In genomic region chr2:157559858-157560257, GRCm38 (mm10) we compare ENCODE assay signal across 7 mouse cellular contexts. TPM values are rescaled to one million over a fixed set of nuclear protein-coding genes. Genes with fewer than 3 reads are reported as not detected.
DNase-seq lines count a peak whose midpoint lies in the region; ATAC-seq lines count a peak whose summit lies in the region.

Nnat (plus strand) TSS chr2:157560078.

- H3K4me3 ChIP-seq in lung, embryonic 15.5 days = peak within 1 kb of the TSS; percentile 50
- H3K4me3 ChIP-seq in forebrain, embryonic 15.5 days = peak within 1 kb of the TSS; percentile 60
- peak within 1 kb of the TSS; percentile 57 for H3K4me3 ChIP-seq in midbrain, embryonic 12.5 days

- peak within 1 kb of the TSS; percentile 72 for H3K27ac ChIP-seq in lung, embryonic 15.5 days
- H3K27ac ChIP-seq in forebrain, embryonic 15.5 days (replicated peaks) = peak within 1 kb of the TSS; percentile 93
- H3K27ac ChIP-seq in midbrain, embryonic 12.5 days (replicated peaks) = peak within 1 kb of the TSS; percentile 87

- WGBS in lung, embryonic 15.5 days = 49% methylated on average over 27 of the region's 27 CpGs
- 51% methylated on average over 27 of the region's 27 CpGs for WGBS in forebrain, embryonic 15.5 days
- 62% methylated on average over 27 of the region's 27 CpGs for WGBS in midbrain, embryonic 12.5 days

- peak within 1 kb of the TSS; percentile 69 for H3K4me2 ChIP-seq in lung, embryonic 15.5 days
- H3K4me2 ChIP-seq in forebrain, embryonic 15.5 days (replicated peaks) = peak within 1 kb of the TSS; percentile 51
- peak within 1 kb of the TSS; percentile 79 for H3K4me2 ChIP-seq in midbrain, embryonic 12.5 days (replicated peaks)

- H3K4me1 ChIP-seq in lung, embryonic 15.5 days = peaks cover 34% of the 10 kb centered on the region
- peaks cover 38% of the 10 kb centered on the region for H3K4me1 ChIP-seq in forebrain, embryonic 15.5 days
- H3K4me1 ChIP-seq in midbrain, embryonic 12.5 days = peaks cover 39% of the 10 kb centered on the region

- no peak for DNase-seq in lung, postnatal 36 days
- DNase-seq in brain, embryonic 18.5 days (ENCODE audit: low read depth, low spot score) = peak; percentile 80
- peak; percentile 47 to 59 for DNase-seq in layer of hippocampus, postnatal 36 days
- DNase-seq in yolk sac, embryonic 10.5 days (ENCODE audit: low spot score) = peak; percentile 49

- ATAC-seq in lung, embryonic 15.5 days (ENCODE audit: borderline replicate concordance, extremely low read depth, low FRiP score, low TSS enrichment) = peak; percentile 7; the same call in 1 of the 2 replicates
- peak; percentile 74 for ATAC-seq in forebrain, embryonic 15.5 days (replicated peaks)
- peak; percentile 73 for ATAC-seq in midbrain, embryonic 12.5 days (ENCODE audit: low FRiP score, low read depth)

- peaks cover 19% of the 10 kb centered on the region for H3K9me3 ChIP-seq in lung, embryonic 15.5 days
- H3K9me3 ChIP-seq in forebrain, embryonic 15.5 days = peaks cover 20% of the 10 kb centered on the region
- H3K9me3 ChIP-seq in midbrain, embryonic 12.5 days = peaks cover 42% of the 10 kb centered on the region

- no peaks in the 10 kb centered on the region for H3K27me3 ChIP-seq in lung, embryonic 15.5 days
- no peaks in the 10 kb centered on the region for H3K27me3 ChIP-seq in forebrain, embryonic 15.5 days
- no peaks in the 10 kb centered on the region for H3K27me3 ChIP-seq in midbrain, embryonic 12.5 days

- H3K36me3 ChIP-seq in lung, embryonic 15.5 days = peaks cover 42% of the 10 kb centered on the region
- H3K36me3 ChIP-seq in forebrain, embryonic 15.5 days = peaks cover 51% of the 10 kb centered on the region
- peaks cover 73% of the 10 kb centered on the region for H3K36me3 ChIP-seq in midbrain, embryonic 12.5 days

- H3K9ac ChIP-seq in lung, embryonic 15.5 days = peak within 1 kb of the TSS; percentile 47
- H3K9ac ChIP-seq in forebrain, embryonic 15.5 days (replicated peaks) = peak within 1 kb of the TSS; percentile 85
- peak within 1 kb of the TSS; percentile 85 for H3K9ac ChIP-seq in midbrain, embryonic 12.5 days (replicated peaks)

RNA-seq across cellular contexts. Expression of gene Nnat, which starts in this region (rescaled TPM):
- polyA plus RNA-seq in lung, embryonic 15.5 days (2015; fragmentation: Nextera tagmentation; extraction: Ambion mirVana) = 685 and 703 TPM in 2 replicates
- polyA plus RNA-seq in forebrain, embryonic 15.5 days (2015; fragmentation: Nextera tagmentation; extraction: Ambion mirVana) = 6,946 and 7,065 TPM in 2 replicates
- 100 to 1,000 TPM; 539 to 601 TPM for total RNA-seq in layer of hippocampus, postnatal 36 days (2021)
- polyA plus RNA-seq in midbrain, embryonic 12.5 days (2016; fragmentation: Nextera tagmentation; extraction: Ambion mirVana) = 4,044 and 4,632 TPM in 2 replicates

Comparison
In these comparisons a context has a peak if more than half of its experiments do, and no peak if none do; other contexts are left out.
1. ATAC-seq: peak in every context shown above with its lines; median percentile 74 in forebrain, embryonic 15.5 days; 73 in midbrain, embryonic 12.5 days; 7 in lung, embryonic 15.5 days.